Mouse (Mus musculus) cerebellum, adult 2 months (tissue): ENCODE data around the gene Atoh8.

Experiments used
- CTCF ChIP-seq: fragments of 200-500 bp; IDR thresholded peaks from 2 replicates; pipeline ENCODE4 v1.5.1; 2011; ENCODE audit warnings: low read depth, mild to moderate bottlenecking, control low read depth, low read length, moderate library complexity, borderline replicate concordance; ENCODE audit not compliant: insufficient read depth
- POLR2A ChIP-seq: fragments of 200-500 bp; IDR thresholded peaks from 2 replicates; pipeline ENCODE4 v1.6.1; 2011; ENCODE audit warnings: low read length, control low read depth, borderline replicate concordance; ENCODE audit not compliant: insufficient read depth

GRCm38 (mm10) chr6:72196660-72197059, 38.7 kb downstream of the Atoh8 start:
- TF ChIP-seq CTCF (no peak), POLR2A (no peak)
